Mouse (Mus musculus): ENCODE data around the gene Filip1. TPM values are rescaled to one million over a fixed set of nuclear protein-coding genes. Genes with fewer than 3 reads are reported as not detected.

Filip1 gene
- polyA plus RNA-seq, 1 experiment = 9.4 TPM

- no peak for DNase-seq
- no peak overlapping the region for H3K4me3 ChIP-seq (replicated peaks; ENCODE audit: extremely low read depth, low read depth, low read length)
These were observed 233.3 kb downstream of the Filip1 start for GRCm38 (mm10) chr9:79779354-79779753.

GRCm38 (mm10) chr9:79766991-79767545 is 245.6 kb downstream of the Filip1 start:
- Histone ChIP-seq H3K4me3 (replicated peaks; ENCODE audit: extremely low read depth, low read depth, low read length) (no peak overlapping the region), H3K4me1 (ENCODE audit: control insufficient read depth, insufficient read depth, low read length) (peaks cover 2% of the 10 kb centered on the region; the same call in 1 of the 2 replicates)
- WGBS = 81% methylated on average over 5 of the region's 5 CpGs
- DNase-seq = no peak
- TF ChIP-seq POLR2A (IDR thresholded peaks at IDR 0.05; ENCODE audit: borderline replicate concordance, extremely low read depth, low read depth, low read length) (no peak), CTCF (IDR thresholded peaks at IDR 0.05; ENCODE audit: insufficient read depth, low read length) (no peak)

More at GRCm38 (mm10) chr9:79779354-79779753, 233.3 kb downstream of the Filip1 start:
- TF ChIP-seq POLR2A (IDR thresholded peaks at IDR 0.05; ENCODE audit: borderline replicate concordance, extremely low read depth, low read depth, low read length) (no peak), CTCF (IDR thresholded peaks at IDR 0.05; ENCODE audit: insufficient read depth, low read length) (no peak)
- 58% methylated on average over 2 of the region's 2 CpGs for WGBS
- peaks cover 5% of the 10 kb centered on the region for H3K4me1 ChIP-seq (ENCODE audit: control insufficient read depth, insufficient read depth, low read length)

- WGBS = 68% methylated on average over 4 of the region's 4 CpGs
- no peak for DNase-seq
- TF ChIP-seq POLR2A (IDR thresholded peaks at IDR 0.05; ENCODE audit: borderline replicate concordance, extremely low read depth, low read depth, low read length) (no peak), CTCF (IDR thresholded peaks at IDR 0.05; ENCODE audit: insufficient read depth, low read length) (no peak)
- Histone ChIP-seq H3K4me1 (ENCODE audit: control insufficient read depth, insufficient read depth, low read length) (peaks cover 2% of the 10 kb centered on the region; the same call in 1 of the 2 replicates), H3K4me3 (replicated peaks; ENCODE audit: extremely low read depth, low read depth, low read length) (no peak overlapping the region)
These were observed 247.3 kb downstream of the Filip1 start for GRCm38 (mm10) chr9:79765329-79765728.

Other genes starting within 250 kb of the Filip1 start
- 62.8 and 82.3 TPM in 2 replicates for gene Tmem30a, start 219.3 kb downstream of the Filip1 start, polyA plus RNA-seq (2012; rRNA removed)
- gene Senp6, start 54.1 kb upstream of the Filip1 start, polyA plus RNA-seq (2012; rRNA removed) = 23.7 and 25.3 TPM in 2 replicates
- gene Myo6, start 152.2 kb upstream of the Filip1 start, polyA plus RNA-seq (2012; rRNA removed) = 21.7 and 25.1 TPM in 2 replicates